Mouse (Mus musculus) fat pad, adult 2 months (tissue): ENCODE measurements around the gene Vti1b.

Experiments
- DNase-seq: peaks from one replicate; pipeline ENCODE4 v3.0.0-alpha.2; 2011; ENCODE audit warnings: low read depth, low spot score; ENCODE audit errors: extremely low read depth

The Vti1b gene

GRCm38 (mm10) chr12:79138999-79139398 is 33.5 kb downstream of the Vti1b start:
- no peak for DNase-seq

- DNase-seq, result no peak
These were observed 35.5 kb downstream of the Vti1b start for GRCm38 (mm10) chr12:79136949-79137348.

- no peak for DNase-seq
These were observed 37.4 kb downstream of the Vti1b start for GRCm38 (mm10) chr12:79135105-79135504.

- DNase-seq, result no peak
These were observed 37.8 kb downstream of the Vti1b start for GRCm38 (mm10) chr12:79134676-79135075.

- DNase-seq, result no peak
These were observed 40.6 kb downstream of the Vti1b start for GRCm38 (mm10) chr12:79131706-79132460.

- no peak for DNase-seq
These were observed 41.2 kb downstream of the Vti1b start for GRCm38 (mm10) chr12:79131178-79131675.

GRCm38 (mm10) chr12:79130299-79131177 is 41.9 kb downstream of the Vti1b start, which contains the start of gene Arg2:
Arg2 (plus strand) TSS chr12:79130777.
- DNase-seq, result peak; percentile 14

GRCm38 (mm10) chr12:79122820-79123219 is 49.6 kb downstream of the Vti1b start:
- DNase-seq, result no peak

- no peak for DNase-seq
These were observed 53.5 kb downstream of the Vti1b start for GRCm38 (mm10) chr12:79118991-79119390.
